Mouse (Mus musculus): ENCODE measurements around the gene Dand5.

Dand5 gene

GRCm38 (mm10) chr8:84799999-84800831 is 22.4 kb downstream of the Dand5 start, which contains the start of gene Nfix:
Gene Nfix, minus strand, starts transcription at chr8:84800344.
- ATAC-seq (ENCODE audit: low TSS enrichment): peak; percentile 20; the same call in 1 of the 2 replicates

GRCm38 (mm10) chr8:84799136-84799931 is 23.3 kb downstream of the Dand5 start:
- ATAC-seq (ENCODE audit: low TSS enrichment): no peak

- ATAC-seq (ENCODE audit: low TSS enrichment): no peak
These were observed 24.0 kb downstream of the Dand5 start for GRCm38 (mm10) chr8:84798446-84799135.

- ATAC-seq (ENCODE audit: low TSS enrichment): no peak
These were observed 24.7 kb downstream of the Dand5 start for GRCm38 (mm10) chr8:84797971-84798370.

GRCm38 (mm10) chr8:84797256-84797797 is 25.3 kb downstream of the Dand5 start:
- no peak for ATAC-seq (ENCODE audit: low TSS enrichment)

GRCm38 (mm10) chr8:84794486-84794885 is 28.1 kb downstream of the Dand5 start:
- ATAC-seq (ENCODE audit: low TSS enrichment): peak; percentile 20

- ATAC-seq (ENCODE audit: low TSS enrichment): peak; percentile 60
These were observed 28.7 kb downstream of the Dand5 start for GRCm38 (mm10) chr8:84793791-84794485.

- no peak for ATAC-seq (ENCODE audit: low TSS enrichment)
These were observed 29.5 kb downstream of the Dand5 start for GRCm38 (mm10) chr8:84793134-84793533.

GRCm38 (mm10) chr8:84792429-84792947 is 30.1 kb downstream of the Dand5 start:
- no peak for ATAC-seq (ENCODE audit: low TSS enrichment)

- no peak for ATAC-seq (ENCODE audit: low TSS enrichment)
These were observed 32.1 kb downstream of the Dand5 start for GRCm38 (mm10) chr8:84790537-84790936.

GRCm38 (mm10) chr8:84789855-84790486 is 32.7 kb downstream of the Dand5 start:
- ATAC-seq (ENCODE audit: low TSS enrichment): no peak

GRCm38 (mm10) chr8:84789345-84789744 is 33.3 kb downstream of the Dand5 start:
- ATAC-seq (ENCODE audit: low TSS enrichment): no peak

- ATAC-seq (ENCODE audit: low TSS enrichment): 0 out of 2 replicates have a peak, but pooled peaks have one; percentile 7
These were observed 33.7 kb downstream of the Dand5 start for GRCm38 (mm10) chr8:84788896-84789295.

- no peak for ATAC-seq (ENCODE audit: low TSS enrichment)
These were observed 34.9 kb downstream of the Dand5 start for GRCm38 (mm10) chr8:84787523-84788302.

- ATAC-seq (ENCODE audit: low TSS enrichment): no peak
These were observed 35.7 kb downstream of the Dand5 start for GRCm38 (mm10) chr8:84786801-84787467.

- ATAC-seq (ENCODE audit: low TSS enrichment): no peak
These were observed 36.6 kb downstream of the Dand5 start for GRCm38 (mm10) chr8:84785756-84786677.

GRCm38 (mm10) chr8:84785506-84785755 is 37.2 kb downstream of the Dand5 start:
- ATAC-seq (ENCODE audit: low TSS enrichment): no peak
